Mouse (Mus musculus) stomach, embryonic 14.5 days (tissue): ENCODE measurements around the gene Fhad1. TPM values are rescaled to one million over a fixed set of nuclear protein-coding genes. Genes with fewer than 3 reads are reported as not detected.
A peak's percentile ranks its signal among the peaks of the same experiment; 100 is the strongest.
"Not testable (repeated sequence)": the region's sequence is repeated elsewhere in the genome, so short reads cannot be mapped to it uniquely, and the experiment has no call there.

Source experiments
- ATAC-seq: fragments of 200-750 bp; cut with Nextera tagmentation; 2 replicates; pipeline ENCODE4 v1.8.0; 2017; ENCODE audit warnings: low read depth, moderate TSS enrichment; ENCODE audit not compliant: insufficient number of reproducible peaks, insufficient read depth, low FRiP score
- H3K27ac ChIP-seq: fragments of 300-500 bp; sonication (generic); 2 replicates; pipeline ENCODE4 v1.5.1; 2014; ENCODE audit warnings: mild to moderate bottlenecking, low read length, moderate library complexity, mixed read lengths
- H3K27me3 ChIP-seq: fragments of 300-500 bp; sonication (generic); 2 replicates; pipeline ENCODE4 v1.6.1; 2014; ENCODE audit warnings: low read length, control low read depth, mixed read lengths; ENCODE audit not compliant: control insufficient read depth, insufficient read depth
- H3K36me3 ChIP-seq: fragments of 300-500 bp; sonication (generic); 2 replicates; pipeline ENCODE4 v1.6.1; 2014; ENCODE audit warnings: mild to moderate bottlenecking, control low read depth, low read length, moderate library complexity, mixed read lengths; ENCODE audit not compliant: control insufficient read depth, insufficient read depth
- H3K4me1 ChIP-seq: fragments of 300-500 bp; sonication (generic); 2 replicates; pipeline ENCODE4 v1.6.1; 2014; ENCODE audit warnings: low read length, control low read depth, mixed read lengths; ENCODE audit not compliant: control insufficient read depth, insufficient read depth
- H3K4me2 ChIP-seq: fragments of 300-500 bp; sonication (generic); replicated peaks from 2 replicates; pipeline ENCODE4 v1.6.1; 2014; ENCODE audit warnings: low read depth, low read length, control low read depth
- H3K4me3 ChIP-seq: fragments of 300-500 bp; sonication (generic); 2 replicates; pipeline ENCODE4 v1.5.1; 2014; ENCODE audit warnings: low read depth, low read length, control low read depth
- H3K9ac ChIP-seq: fragments of 300-500 bp; sonication (generic); replicated peaks from 2 replicates; pipeline ENCODE4 v1.6.1; 2014; ENCODE audit warnings: low read depth, mild to moderate bottlenecking, control low read depth, low read length, moderate library complexity, mixed read lengths
- H3K9me3 ChIP-seq: fragments of 300-500 bp; sonication (generic); 2 replicates; pipeline ENCODE4 v1.6.1; 2016; ENCODE audit warnings: low read depth, low read length, control low read depth; ENCODE audit not compliant: control insufficient read depth
- WGBS: fragments of 180-500 bp; shearing (Covaris S2); extraction: QIAGEN DNeasy Blood & Tissue Kit; methylation state at CpG from one replicate; pipeline ENCODE4 v1.1.7; 2014; 5-methylcytosine and 5-hydroxymethylcytosine counted together
- polyA plus RNA-seq: library from polyadenylated mRNA; unstranded; fragments of >200 nt; fragmentation: Nextera tagmentation; extraction: Ambion mirVana; gene quantifications from 2 replicates; pipeline ENCODE4 v1.2.1, GENCODE M21; 2014

Fhad1 gene
- polyA plus RNA-seq, 1 experiment from 2014 or later, result 0.78 TPM

- H3K4me1 ChIP-seq, result peaks cover 15% of the 10 kb centered on the region; the same call in 1 of the 2 replicates
- no peak overlapping the region for H3K9ac ChIP-seq
- no peak overlapping the region for H3K27ac ChIP-seq
- 83% methylated on average over 8 of the region's 8 CpGs for WGBS
- H3K9me3 ChIP-seq, result no peaks in the 10 kb centered on the region
- H3K4me3 ChIP-seq, result no peak overlapping the region
- H3K36me3 ChIP-seq, result no peaks in the 10 kb centered on the region; the same call in 1 of the 2 replicates
- no peak overlapping the region for H3K4me2 ChIP-seq
- no peak for ATAC-seq
- H3K27me3 ChIP-seq, result no peaks in the 10 kb centered on the region
Observed at GRCm38 (mm10) chr4:142055600-142055999, 40.7 kb upstream of the Fhad1 start.

DNA sequence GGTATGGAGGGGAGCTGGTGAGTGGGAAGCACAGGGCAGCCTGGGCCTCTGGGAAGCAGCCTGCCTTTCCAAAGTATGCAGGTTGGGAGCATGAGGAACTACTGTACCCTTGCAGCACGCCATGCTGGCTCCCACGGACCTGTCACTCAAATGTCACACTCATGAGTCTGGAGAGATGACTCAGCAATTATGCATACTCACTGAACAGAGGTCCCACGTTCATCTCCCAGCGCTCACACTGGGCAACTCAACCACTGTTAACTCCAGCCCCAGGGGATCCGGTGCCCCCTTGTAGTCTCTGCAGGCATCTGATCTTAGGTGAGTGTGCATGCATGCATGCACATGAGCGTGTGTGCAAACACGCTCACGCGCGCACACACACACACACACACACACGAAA is 39.7 kb upstream of the Fhad1 start:
- WGBS, result 87% methylated on average over 11 of the region's 11 CpGs
- H3K27me3 ChIP-seq, result no peaks in the 10 kb centered on the region
- H3K36me3 ChIP-seq, result no peaks in the 10 kb centered on the region; the same call in 1 of the 2 replicates
- H3K4me3 ChIP-seq, result no peak overlapping the region
- H3K4me2 ChIP-seq, result no peak overlapping the region
- H3K9ac ChIP-seq, result no peak overlapping the region
- H3K9me3 ChIP-seq, result no peaks in the 10 kb centered on the region
- ATAC-seq, result no peak
- peaks cover 11% of the 10 kb centered on the region; the same call in 1 of the 2 replicates for H3K4me1 ChIP-seq
- H3K27ac ChIP-seq, result no peak overlapping the region

- Histone ChIP-seq H3K9me3 (no peaks in the 10 kb centered on the region), H3K27me3 (no peaks in the 10 kb centered on the region), H3K36me3 (no peaks in the 10 kb centered on the region; the same call in 1 of the 2 replicates), H3K4me3 (no peak overlapping the region), H3K27ac (peak overlapping the region; percentile 86; the same call in 1 of the 2 replicates), H3K4me2 (no peak overlapping the region), H3K9ac (no peak overlapping the region), H3K4me1 (peaks cover 14% of the 10 kb centered on the region; the same call in 1 of the 2 replicates)
- WGBS, result 44% methylated on average over 9 of the region's 9 CpGs
- 0 out of 2 replicates have a peak, but pooled peaks have one; percentile 0 for ATAC-seq
Observed at GRCm38 (mm10) chr4:142053661-142054448, 39.0 kb upstream of the Fhad1 start.

GRCm38 (mm10) chr4:142053261-142053660 is 38.4 kb upstream of the Fhad1 start:
- H3K4me3 ChIP-seq, result no peak overlapping the region
- WGBS, result 50% methylated on average over 4 of the region's 4 CpGs
- H3K9me3 ChIP-seq, result no peaks in the 10 kb centered on the region
- H3K27ac ChIP-seq, result peak overlapping the region; percentile 86; the same call in 1 of the 2 replicates
- no peak overlapping the region for H3K9ac ChIP-seq
- 0 out of 2 replicates have a peak, but pooled peaks have one; percentile 28 for ATAC-seq
- H3K27me3 ChIP-seq, result no peaks in the 10 kb centered on the region
- H3K4me1 ChIP-seq, result peaks cover 14% of the 10 kb centered on the region; the same call in 1 of the 2 replicates
- no peak overlapping the region for H3K4me2 ChIP-seq
- no peaks in the 10 kb centered on the region; the same call in 1 of the 2 replicates for H3K36me3 ChIP-seq

GRCm38 (mm10) chr4:142052391-142053132 is 37.7 kb upstream of the Fhad1 start:
- Histone ChIP-seq H3K4me2 (no peak overlapping the region), H3K4me3 (no peak overlapping the region), H3K27me3 (no peaks in the 10 kb centered on the region), H3K36me3 (no peaks in the 10 kb centered on the region; the same call in 1 of the 2 replicates), H3K9ac (no peak overlapping the region), H3K9me3 (no peaks in the 10 kb centered on the region), H3K27ac (peak overlapping the region; percentile 86; the same call in 1 of the 2 replicates), H3K4me1 (peaks cover 14% of the 10 kb centered on the region; the same call in 1 of the 2 replicates)
- 51% methylated on average over 22 of the region's 22 CpGs for WGBS
- peak; percentile 70 for ATAC-seq

DNA sequence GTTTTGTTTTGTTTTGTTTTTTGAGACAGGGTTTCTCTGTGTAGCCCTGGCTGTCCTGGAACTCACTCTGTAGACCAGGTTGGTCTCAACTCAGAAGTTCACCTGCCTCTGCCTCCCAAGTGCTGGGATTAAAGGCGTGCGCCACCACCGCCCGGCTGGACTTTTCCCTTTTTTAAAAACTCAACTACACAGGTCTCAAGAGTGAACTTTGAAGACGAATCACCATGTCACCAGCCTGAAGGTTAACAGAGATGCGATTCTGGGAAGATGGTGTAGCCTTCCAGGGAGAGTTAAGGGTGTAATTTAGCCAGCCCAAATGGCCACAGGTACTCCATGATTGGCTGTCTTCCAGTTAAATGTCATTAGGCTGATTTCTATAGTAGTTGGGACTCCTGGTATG is 37.0 kb upstream of the Fhad1 start:
- H3K4me1 ChIP-seq, result peaks cover 14% of the 10 kb centered on the region; the same call in 1 of the 2 replicates
- not testable (repeated sequence) for H3K27me3 ChIP-seq, H3K4me3 ChIP-seq, H3K4me2 ChIP-seq, ATAC-seq, H3K9me3 ChIP-seq, H3K9ac ChIP-seq, H3K36me3 ChIP-seq
- peak overlapping the region; percentile 27; the same call in 1 of the 2 replicates for H3K27ac ChIP-seq
- WGBS, result 76% methylated on average over 6 of the region's 6 CpGs

DNA sequence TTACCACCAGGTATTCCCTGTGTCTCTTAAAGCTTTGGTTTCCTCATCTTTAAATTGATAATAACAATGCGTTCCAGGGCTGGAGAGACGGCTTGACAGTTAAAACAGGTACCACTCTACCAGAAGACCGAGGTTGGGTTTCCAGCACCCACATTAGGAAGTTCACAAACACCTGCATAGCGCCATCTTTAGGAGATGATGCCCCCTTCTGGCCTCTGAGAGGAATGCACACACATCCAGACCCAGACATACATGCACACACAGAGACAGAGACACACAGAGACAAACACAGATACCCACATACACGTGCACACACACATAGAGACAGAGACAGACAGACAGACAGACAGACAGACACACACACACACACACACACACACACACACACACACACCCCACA is 35.1 kb upstream of the Fhad1 start:
- Histone ChIP-seq H3K4me1 (peaks cover 14% of the 10 kb centered on the region; the same call in 1 of the 2 replicates), H3K9me3 (no peaks in the 10 kb centered on the region), H3K4me2 (no peak overlapping the region), H3K4me3 (no peak overlapping the region), H3K27ac (no peak overlapping the region), H3K27me3 (no peaks in the 10 kb centered on the region), H3K36me3 (no peaks in the 10 kb centered on the region), H3K9ac (no peak overlapping the region)
- no peak for ATAC-seq
- 89% methylated on average over 5 of the region's 5 CpGs for WGBS

DNA sequence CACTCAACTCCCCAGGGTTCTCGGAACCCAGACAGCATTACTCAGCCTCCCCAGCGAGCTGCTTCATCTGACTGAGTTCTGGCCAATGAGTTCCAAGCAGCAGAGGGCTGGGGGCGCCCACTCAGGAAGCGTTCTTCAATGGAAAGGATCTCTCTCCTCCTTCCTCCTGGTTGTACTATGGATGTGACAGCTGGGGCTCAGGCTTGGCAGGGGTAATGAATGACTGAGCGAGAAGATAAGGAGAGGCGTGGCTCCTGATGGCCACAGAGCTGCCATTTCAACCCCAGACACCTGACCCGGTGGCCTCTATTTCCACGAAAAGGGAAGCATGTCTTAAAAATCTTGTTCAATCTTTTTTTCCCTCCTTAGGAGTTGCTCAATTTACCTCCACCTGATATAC is 33.5 kb upstream of the Fhad1 start:
- ATAC-seq, result no peak
- 58% methylated on average over 8 of the region's 8 CpGs for WGBS
- no peak overlapping the region for H3K9ac ChIP-seq
- no peaks in the 10 kb centered on the region for H3K9me3 ChIP-seq
- H3K4me1 ChIP-seq, result peaks cover 18% of the 10 kb centered on the region
- no peaks in the 10 kb centered on the region for H3K27me3 ChIP-seq
- no peak overlapping the region for H3K27ac ChIP-seq
- no peak overlapping the region for H3K4me3 ChIP-seq
- H3K36me3 ChIP-seq, result no peaks in the 10 kb centered on the region
- H3K4me2 ChIP-seq, result no peak overlapping the region
